Mouse (Mus musculus): ENCODE measurements at regions not wholly inside any gene's neighbourhood (a gene's known extent, or its start where the extent isn't known, plus 50 kb on each side); places are given as distances from the start of the nearest gene placed in this dataset.

- TF ChIP-seq POLR2A (IDR thresholded peaks at IDR 0.05; ENCODE audit: insufficient read depth, low read length) (no peak), CTCF (IDR thresholded peaks at IDR 0.05; ENCODE audit: low read depth, low read length) (no peak)
Measured at GRCm38 (mm10) chr3:34219741-34220310, 138.7 kb upstream of the Dnajc19 start.

Data from ES-Bruce4 (cell line).